Mouse (Mus musculus): ENCODE data around the gene Arhgdib. TPM values are rescaled to one million over a fixed set of nuclear protein-coding genes. Genes with fewer than 3 reads are reported as not detected.
"Not testable (repeated sequence)": the region's sequence is repeated elsewhere in the genome, so short reads cannot be mapped to it uniquely, and the experiment has no call there.

Arhgdib gene
- total RNA-seq (2021) = 10 to 100 TPM; 15.2 to 15.3 TPM
- long read RNA-seq, experiment 1, transcript Arhgdib-201 (6 exons, 1,193 nt) = major isoform, 5 of 8 reads
- long read RNA-seq, experiment 1, partial matches to known transcripts = 0 of 8 reads
- long read RNA-seq, experiment 1, other reads (novel, unspliced or antisense) = 0 of 8 reads
- long read RNA-seq, experiment 2, transcript Arhgdib-201 (6 exons, 1,193 nt) = major isoform, 13 of 17 reads
- long read RNA-seq, experiment 2, partial matches to known transcripts = 0 of 17 reads
- long read RNA-seq, experiment 2, other reads (novel, unspliced or antisense) = 0 of 17 reads

DNA sequence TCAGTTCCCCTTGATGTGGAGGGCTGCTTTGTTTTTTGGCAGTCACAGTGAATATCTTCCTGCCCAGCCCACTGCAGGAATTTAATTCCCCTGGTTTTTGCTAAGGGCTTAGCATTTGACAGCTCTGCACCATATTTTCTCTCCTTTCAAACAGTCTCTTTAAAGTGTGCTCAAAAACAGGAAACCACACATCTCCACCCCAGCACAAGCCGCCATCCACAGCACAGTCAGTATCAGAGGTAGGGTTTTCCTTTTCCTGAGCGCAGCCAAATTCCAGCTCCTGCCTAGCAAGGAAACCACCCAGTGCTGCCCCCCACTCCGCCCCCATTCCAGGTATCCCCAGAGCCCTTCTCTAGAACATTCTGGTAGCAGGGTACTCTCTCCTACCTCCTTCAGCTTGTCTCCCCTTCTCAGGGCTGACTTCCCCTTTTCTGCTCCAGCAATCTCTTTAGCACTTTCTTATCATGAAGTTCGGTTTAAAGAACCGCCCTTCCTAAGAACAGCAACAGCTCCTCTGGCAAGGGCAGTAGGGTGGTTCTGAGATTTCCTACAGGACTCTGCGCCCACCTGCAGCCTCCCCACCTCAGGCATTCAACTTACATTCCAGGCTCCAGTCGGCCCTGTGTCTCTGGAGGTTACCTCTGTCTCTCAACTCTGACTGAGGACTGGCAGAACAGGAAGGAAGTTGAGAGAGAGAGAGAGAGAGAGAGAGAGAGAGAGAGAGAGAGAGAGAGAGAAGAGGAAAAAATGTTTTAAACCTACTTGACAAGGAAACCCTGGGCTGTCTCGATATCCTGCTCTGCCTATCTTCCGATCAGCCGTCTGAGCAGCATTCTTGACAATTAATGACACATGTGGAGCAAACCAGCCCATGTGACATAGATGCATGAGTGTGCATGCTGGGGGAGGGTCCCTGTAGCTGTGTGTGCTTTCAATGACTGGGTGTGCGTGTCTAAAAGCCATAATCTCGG, at the start of gene Arhgdib:
Gene Arhgdib (minus strand): TSS at position 849 of the 971 bp plus-strand sequence.
- intact Hi-C loops (cut with DNase I; ENCODE audit: low total_unique reads) = no loop called here
- no peak for DNase-seq

DNA sequence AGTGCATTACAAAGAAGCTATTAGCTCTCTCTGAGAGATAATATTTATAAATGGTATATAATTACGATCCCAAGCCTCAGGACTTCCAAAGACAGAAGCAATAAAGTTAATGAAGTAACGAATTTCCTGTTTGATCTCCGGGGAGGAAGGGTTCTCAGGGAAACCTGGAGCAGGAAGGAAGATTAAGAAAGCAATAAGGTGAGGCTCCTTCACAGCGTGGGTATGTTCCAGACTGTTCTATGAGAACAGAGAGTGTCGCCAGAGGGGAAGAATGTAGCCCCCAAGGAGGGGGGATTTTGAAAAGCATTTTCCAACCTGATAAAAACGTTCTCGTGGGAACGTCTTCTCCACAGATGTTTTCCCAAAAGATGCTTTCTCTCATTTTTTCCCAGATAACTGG, 48.9 kb upstream of the Arhgdib start:
- intact Hi-C loops (cut with DNase I; ENCODE audit: low total_unique reads) = no loop called here
- DNase-seq = no peak

DNA sequence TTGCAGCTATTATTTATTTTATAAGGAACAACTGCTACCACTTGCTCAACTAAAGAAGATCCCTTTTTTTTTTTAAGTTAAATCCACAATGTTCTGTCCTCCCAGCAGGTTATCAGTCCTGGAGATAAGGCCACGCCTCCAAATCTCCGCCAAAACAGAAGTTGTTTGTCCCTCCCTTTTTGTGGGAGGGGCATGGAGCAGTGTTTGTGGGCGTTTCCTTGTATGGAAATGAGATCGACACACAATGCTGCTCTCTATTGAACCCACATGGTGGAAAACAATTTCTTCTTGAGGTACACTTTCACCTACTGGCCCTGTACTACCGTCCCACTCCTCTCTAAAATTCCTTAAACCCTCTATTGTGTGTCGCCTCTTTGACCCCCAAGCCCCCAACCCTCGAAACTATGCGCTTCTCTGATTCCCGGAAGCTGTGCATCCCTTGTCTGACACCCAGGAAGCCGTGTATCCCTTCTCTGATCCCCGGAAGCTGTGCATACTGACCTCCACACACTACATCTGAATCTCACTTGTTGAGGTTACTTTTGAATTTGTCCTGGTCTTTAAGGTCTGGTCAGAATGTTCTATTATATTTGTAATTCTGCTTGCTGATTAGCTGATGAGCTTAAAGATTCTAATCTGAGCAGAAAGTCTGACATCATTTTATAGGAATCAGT, 48.3 kb upstream of the Arhgdib start:
- DNase-seq = no peak
- intact Hi-C loops (cut with DNase I; ENCODE audit: low total_unique reads) = no loop called here

DNA sequence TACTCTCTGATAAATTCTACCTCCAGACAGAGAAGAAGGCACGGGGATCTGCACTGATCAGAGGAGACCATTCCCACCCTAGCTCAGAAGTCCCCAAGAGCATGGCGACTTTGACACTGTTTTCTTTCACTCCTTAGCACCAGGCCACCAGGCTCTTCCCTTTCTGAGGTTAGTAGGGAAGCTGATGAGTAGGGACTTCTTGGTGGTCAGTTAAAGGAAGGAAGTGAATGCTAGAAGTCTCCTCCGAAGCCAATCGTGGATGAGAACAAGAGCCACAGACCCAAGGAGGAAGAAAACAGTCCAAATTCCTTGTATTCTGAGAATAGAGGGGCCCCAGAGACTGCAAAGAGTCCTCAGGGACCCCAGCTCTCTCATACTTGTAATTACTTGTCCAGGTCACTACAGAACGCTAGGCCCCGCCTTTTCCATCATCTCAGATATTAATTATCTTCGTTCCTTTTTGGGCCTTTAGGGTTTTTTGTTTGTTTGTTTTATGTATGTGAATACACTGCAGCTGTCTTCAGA, 46.9 kb upstream of the Arhgdib start:
- DNase-seq = no peak
- intact Hi-C loops (cut with DNase I; ENCODE audit: low total_unique reads) = no loop called here

DNA sequence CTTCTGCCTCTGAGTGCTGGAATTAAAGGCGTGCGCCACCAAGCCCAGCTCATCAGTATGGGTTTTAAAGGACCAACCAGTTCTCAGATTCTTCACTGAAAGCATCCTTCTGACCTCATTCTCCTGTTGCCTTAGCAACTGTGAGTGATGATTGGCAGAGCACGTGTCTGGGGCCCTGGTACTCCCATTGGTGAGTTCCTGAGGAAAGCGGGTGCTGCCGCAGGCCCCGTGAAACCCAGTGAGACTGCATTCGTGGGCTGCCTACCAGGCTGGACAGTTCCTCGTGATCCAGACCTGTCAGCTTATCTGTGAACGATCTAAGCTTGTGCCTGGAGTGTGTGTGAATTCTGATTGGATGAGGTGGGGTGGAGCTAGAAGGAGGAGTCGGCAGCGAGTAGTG, 45.0 kb upstream of the Arhgdib start:
- intact Hi-C loops (cut with DNase I; ENCODE audit: low total_unique reads) = no loop called here
- DNase-seq = no peak

DNA sequence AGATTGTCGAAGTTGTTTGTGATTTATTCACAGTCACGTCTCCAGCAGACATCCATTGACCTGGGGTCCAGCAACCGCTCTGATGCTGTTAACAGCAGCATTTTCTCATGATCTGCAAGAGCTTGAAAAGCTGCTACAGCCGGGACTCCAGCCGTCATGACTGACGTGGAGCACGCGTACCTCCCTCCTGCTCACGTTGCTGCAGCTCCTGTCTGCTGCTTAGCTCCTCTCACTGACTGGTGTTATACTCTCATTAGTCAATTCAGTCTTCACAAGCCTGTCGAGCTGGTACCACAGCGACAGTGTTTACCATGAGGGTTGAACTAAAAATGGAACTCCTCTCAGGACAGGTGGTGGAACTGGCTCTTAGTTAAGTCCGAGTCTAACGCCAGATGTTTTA, 44.3 kb upstream of the Arhgdib start:
- no peak for DNase-seq
- intact Hi-C loops (cut with DNase I; ENCODE audit: low total_unique reads) = no loop called here

DNA sequence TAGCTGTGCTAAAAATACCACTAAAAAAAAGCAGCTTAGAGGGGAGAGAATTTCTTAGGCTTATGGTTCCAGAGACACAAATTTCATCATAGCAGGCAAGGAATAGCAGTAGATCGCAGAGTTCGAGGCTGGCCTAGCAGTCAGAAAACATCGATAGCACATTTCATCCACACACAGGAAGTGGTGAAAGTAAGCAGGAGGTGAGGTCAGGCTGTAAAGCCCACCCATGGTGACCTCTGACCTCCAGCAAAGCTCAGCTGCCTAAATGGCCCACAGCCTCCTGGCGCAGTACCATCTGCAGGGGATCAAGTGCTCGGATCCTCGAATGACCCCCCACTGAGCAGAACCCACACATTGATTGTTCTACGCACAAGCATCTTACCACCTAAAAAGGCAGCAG, 41.5 kb upstream of the Arhgdib start:
- intact Hi-C loops (cut with DNase I; ENCODE audit: low total_unique reads) = loop anchor here (5.0 kb wide), 1 partner anchor 121 kb away; no protein-coding TSS in a partner anchor

DNA sequence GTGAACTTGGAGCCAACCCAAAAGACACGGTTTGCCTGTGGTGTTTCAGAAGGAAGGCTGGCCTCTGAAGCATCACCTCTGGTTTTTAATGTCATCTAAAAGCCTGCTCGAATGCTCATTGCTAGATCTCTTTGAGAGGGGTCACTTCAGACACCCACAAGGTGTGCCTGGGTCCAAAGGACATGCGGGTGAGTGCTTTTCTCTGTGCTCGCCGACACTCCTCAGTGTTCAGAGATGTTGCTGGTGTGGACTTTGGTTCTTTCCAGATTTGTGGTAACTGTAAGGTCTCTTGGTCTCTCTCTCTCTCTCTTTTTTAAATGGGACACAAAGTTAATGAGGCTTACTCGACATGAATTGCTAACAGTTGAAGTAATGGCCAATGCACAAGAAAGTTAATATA, 40.9 kb upstream of the Arhgdib start:
- DNase-seq = no peak
- intact Hi-C loops (cut with DNase I; ENCODE audit: low total_unique reads) = loop anchor here (5.0 kb wide), 1 partner anchor 120 kb away; no protein-coding TSS in a partner anchor

More for the DNA sequence above, 41.5 kb upstream of the Arhgdib start:
- DNase-seq = no peak

DNA sequence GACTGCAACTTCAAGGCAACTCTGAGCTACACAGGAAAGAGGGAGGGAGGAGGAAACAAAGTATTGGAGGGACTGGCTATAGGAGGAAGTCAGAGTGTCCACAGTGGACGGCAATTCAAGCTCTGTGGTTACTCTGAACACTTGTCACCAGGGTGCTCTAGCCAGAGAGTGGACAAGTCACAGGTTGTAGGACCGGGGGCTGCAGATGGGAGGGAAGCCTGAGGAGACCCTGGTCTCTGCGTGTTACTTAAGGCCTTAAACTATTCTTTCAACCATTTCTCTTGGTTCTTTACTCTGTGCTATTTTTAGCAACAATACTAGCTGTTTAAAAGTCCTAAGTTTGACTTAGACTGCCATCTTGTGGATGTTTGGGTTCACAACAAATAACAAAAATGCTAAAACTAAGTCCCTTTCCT, 38.6 kb upstream of the Arhgdib start:
- DNase-seq = no peak
- intact Hi-C loops (cut with DNase I; ENCODE audit: low total_unique reads) = loop anchor here (5.0 kb wide), 1 partner anchor 118 kb away; no protein-coding TSS in a partner anchor

DNA sequence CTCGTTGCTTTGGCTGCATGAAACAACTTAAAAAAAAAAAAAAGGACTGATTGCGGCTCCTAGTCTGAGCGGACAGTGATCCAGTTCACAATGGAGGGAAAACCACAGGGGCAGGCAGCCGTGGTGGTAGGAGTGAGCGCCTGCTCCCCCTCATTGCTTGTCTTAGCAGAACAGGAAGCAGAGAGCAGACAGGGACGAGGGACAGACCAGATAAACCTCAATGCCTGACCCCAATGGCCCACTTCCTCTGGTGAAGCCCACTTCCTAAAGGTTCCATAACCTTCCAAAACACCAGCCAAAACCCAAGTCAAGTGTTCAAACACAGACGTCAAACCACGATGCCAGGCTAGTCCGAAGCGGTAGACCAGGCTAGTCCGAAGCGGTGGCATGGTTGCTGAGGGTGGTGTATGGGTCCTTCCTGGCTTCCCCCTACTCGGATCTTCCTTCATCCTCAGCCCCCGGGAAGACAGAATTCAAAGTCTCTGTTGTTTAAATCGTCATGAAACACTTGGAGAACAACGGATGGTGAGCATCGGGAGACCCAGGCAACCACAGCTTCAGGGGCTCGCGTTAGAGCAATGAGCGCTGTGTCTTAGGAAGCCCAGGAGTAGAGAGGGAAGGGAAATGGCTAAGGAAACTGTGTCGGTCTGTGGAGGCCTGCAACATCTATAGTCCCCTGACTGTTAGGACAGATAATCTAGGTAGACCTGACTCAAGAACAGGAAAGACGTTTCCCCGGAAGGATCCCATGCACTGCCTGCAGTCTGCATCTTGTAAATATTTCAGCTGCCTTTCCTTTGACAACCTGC, 37.8 kb upstream of the Arhgdib start:
- DNase-seq = no peak

DNA sequence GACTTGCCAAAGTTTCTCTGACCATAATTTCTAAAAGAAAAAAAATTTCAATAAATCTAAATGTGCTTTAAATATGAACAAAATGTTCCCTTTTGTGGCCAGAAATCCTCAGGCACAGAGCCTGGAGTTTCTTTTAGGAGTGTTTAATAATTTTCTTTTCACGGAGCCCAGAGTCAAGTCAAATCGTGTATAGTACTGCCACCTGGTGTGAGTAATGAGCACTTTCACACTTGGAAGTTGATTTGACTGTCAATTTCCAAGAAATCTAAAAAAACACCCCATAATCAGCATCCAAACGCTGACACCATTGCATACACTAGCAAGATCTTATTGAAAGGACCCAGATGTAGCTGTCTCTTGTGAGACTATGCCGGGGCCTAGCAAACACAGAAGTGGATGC, 27.2 kb upstream of the Arhgdib start:
- intact Hi-C loops (cut with DNase I; ENCODE audit: low total_unique reads); DNase-seq: not testable (repeated sequence)

More for the DNA sequence above, 37.8 kb upstream of the Arhgdib start:
- intact Hi-C loops (cut with DNase I; ENCODE audit: low total_unique reads) = loop anchor here (5.0 kb wide), 1 partner anchor 117 kb away; no protein-coding TSS in a partner anchor

DNA sequence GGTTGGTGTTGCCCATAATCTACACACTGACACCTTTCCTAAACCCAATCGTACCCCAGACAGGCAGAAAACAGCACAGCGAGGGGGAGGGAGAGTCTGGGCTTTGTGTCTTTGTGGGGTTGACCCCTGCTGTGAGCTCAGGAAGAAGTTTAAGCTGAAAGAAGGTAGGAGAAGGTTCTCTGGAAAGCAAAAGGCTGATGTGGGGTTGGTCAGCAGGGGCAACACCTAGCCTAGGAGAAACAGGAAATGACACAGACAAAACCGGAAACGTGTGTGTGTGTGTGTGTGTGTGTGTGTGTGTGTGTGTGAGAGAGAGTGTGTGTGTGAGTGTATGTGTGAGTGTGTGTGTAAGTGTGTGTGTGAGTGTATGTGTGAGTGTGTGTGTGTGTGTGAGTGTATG, 25.8 kb upstream of the Arhgdib start:
- intact Hi-C loops (cut with DNase I; ENCODE audit: low total_unique reads) = no loop called here

DNA sequence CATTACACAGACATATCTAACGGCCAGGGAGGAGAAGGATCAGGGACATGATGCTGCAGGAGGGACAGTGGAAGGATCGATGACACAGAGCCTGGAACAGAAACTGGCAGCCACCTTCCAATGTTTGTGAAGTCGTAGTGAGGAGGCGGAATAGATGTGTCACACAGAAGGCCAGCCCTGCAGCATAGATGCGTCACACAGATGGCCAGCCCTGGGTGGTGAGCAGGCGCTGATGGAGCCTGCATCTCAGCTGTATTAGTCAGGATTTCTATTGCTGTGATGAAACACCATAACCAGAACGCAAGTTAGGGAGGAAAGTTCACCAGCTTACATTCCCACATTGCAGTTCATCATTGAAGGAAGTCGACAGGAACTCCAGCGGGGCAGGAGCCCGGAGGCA, 24.2 kb upstream of the Arhgdib start:
- intact Hi-C loops (cut with DNase I; ENCODE audit: low total_unique reads) = no loop called here
- DNase-seq = no peak

More for the DNA sequence above, 25.8 kb upstream of the Arhgdib start:
- no peak for DNase-seq

DNA sequence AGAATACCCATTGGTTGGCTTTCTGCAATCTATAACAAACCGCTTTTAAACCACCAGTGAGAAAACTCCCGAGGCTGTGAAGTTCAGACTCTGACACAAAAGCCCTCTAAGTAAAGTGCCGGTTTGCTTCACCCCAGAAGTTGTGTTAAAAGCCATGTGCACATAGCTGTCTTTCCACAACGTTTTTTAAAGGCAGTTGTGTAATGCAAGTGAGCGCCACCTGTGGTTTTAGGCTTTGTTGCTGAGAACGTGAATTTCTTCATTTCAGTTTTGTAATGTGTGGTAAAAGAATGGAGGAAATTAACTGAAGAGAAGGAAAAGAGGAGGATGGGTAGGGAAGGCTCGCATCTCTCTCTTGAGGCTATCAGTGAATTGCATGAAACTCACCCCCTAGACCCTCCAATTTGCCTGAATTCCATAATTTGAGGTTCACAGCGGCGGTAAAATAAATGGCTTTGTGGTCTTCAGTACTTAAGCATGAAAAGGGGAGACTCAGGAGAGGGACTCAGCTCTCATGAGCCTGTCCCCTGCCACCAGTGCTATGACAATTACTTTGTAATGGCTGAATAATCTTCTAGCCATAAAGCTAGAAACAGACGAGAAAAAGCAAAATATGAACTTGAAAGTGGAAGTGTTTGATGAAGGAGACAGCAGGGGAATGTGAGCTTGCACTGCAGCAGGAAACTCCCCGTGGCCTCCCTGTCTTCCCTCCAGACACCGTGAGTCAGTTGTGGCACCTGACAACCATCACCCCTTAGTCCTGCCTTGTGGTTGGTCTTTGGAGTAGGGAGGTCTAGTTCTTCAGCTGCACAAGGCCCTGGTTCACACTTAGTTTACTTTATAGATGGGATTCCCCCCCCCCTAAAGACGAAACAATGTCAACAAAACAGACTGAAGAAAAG, 23.2 kb upstream of the Arhgdib start:
- no peak for DNase-seq
- intact Hi-C loops (cut with DNase I; ENCODE audit: low total_unique reads) = loop anchor here (5.0 kb wide), 1 partner anchor 103 kb away; no protein-coding TSS in a partner anchor

DNA sequence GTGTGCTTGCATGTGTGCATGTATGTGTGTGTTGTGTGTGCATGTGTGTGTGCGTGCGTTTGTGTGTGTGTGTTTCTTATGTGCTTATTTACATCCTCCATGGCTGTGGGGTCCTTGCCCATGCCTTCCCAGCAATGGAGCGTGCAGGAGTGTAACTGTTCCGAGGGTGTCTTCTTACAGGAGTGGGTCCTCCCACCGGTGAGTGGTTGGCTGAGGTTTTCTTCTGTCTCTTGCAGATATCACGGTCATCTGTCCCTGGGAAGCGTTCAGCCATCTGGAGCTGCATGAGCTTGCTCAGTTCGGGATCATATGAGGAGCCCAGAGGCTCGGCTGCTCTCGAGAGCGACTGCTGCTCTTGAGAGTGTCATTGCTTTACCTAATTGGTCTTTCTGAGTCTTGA, 21.3 kb upstream of the Arhgdib start:
- intact Hi-C loops (cut with DNase I; ENCODE audit: low total_unique reads) = loop anchor here (5.0 kb wide), 1 partner anchor 101 kb away; no protein-coding TSS in a partner anchor
- DNase-seq = no peak

DNA sequence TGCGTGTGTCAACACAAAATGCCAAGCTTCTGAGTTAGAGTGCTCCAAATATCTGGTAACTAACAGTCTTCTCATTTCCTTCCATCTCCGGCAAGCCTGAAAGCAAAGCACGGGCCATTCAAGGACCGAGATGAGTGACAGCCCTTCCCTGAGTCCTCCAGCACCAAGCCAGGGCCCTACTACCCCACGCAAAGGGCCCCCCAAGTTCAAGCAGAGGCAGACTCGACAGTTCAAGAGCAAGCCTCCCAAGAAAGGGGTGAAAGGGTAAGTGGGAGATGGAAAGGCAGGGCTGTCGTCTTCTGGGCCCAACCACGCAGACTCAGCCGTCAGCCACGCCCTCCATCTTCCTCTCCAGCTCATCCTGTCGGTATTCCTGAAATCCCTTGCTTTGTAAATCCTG, 17.4 kb upstream of the Arhgdib start:
- no peak for DNase-seq
- intact Hi-C loops (cut with DNase I; ENCODE audit: low total_unique reads) = no loop called here

DNA sequence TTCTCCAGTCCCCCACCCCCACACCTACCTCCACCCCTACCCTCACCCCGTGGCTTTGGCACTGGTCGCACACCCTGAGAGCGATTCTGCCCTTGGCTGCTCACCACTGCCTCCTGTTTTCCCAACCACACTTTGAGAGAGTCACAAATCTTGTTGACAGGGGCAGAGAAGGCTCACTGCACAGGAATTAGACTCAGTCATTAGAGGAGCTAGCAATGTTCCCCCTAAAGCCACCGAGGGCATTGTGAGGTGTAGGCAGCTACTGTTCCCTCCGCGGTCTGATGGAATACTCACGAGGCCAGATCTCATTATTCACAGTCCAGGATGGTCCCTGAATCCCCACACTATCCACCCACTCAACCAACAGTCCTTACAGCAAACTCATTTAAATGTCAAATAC, 15.4 kb upstream of the Arhgdib start:
- intact Hi-C loops (cut with DNase I; ENCODE audit: low total_unique reads) = no loop called here

DNA sequence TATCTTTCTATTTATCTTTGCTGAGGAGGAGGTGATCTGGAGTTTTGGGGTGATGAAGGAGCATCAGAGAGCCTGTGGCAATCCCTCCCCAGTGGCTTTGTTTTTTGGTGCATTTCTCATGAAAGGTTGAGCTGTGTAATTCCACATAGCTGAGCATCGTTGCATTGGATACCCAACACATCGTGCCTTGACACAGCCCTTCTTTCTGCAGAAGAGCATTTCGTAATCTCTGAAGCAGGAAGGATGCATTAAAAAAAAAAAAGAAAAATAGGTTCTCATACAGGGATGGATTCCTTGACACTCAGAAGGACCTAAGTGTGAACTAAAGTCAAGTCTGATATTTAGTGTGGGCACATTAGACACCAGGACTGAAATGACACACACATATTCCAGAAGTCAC, 13.5 kb upstream of the Arhgdib start:
- no peak for DNase-seq
- intact Hi-C loops (cut with DNase I; ENCODE audit: low total_unique reads) = no loop called here

More for the DNA sequence above, 15.4 kb upstream of the Arhgdib start:
- no peak for DNase-seq

Data from gastrocnemius, postnatal 14 days (tissue).